Mouse (Mus musculus) liver, adult 2 months (tissue): ENCODE measurements around the gene Gm8251.

Source experiments
- CTCF ChIP-seq: fragments of 200-500 bp; IDR thresholded peaks from 2 replicates; pipeline ENCODE4 v1.5.1; 2011; ENCODE audit warnings: low read depth, low read length, control low read depth
- POLR2A ChIP-seq: fragments of 200-500 bp; IDR thresholded peaks from 2 replicates; pipeline ENCODE4 v1.6.1; 2011; ENCODE audit warnings: low read length, control low read depth; ENCODE audit not compliant: insufficient read depth; ENCODE audit errors: extremely low read depth

- TF ChIP-seq CTCF (no peak), POLR2A (no peak)
Observed at GRCm38 (mm10) chr1:44042555-44042915, 19.2 kb downstream of the Gm8251 start.
